Mouse (Mus musculus) brown adipose tissue, adult 24 weeks (tissue): ENCODE measurements at regions not wholly inside any gene's neighbourhood (a gene's known extent, or its start where the extent isn't known, plus 50 kb on each side); places are given as distances from the start of the nearest gene placed in this dataset.

ENCODE experiments used
- H3K27ac ChIP-seq: fragments of 200-500 bp; replicated peaks from 2 replicates; pipeline ENCODE4 v1.5.1; 2012; ENCODE audit warnings: low read depth, mild to moderate bottlenecking, low read length
- H3K4me1 ChIP-seq: fragments of 200-500 bp; 2 replicates; pipeline ENCODE4 v1.6.1; 2012; ENCODE audit warnings: low read length, mixed read lengths; ENCODE audit not compliant: control insufficient read depth, insufficient read depth, insufficient read length
- H3K4me3 ChIP-seq: fragments of 200-500 bp; 2 replicates; pipeline ENCODE4 v1.5.1; 2012; ENCODE audit warnings: low read depth, mild to moderate bottlenecking, low read length, moderate library complexity; ENCODE audit not compliant: insufficient read depth

DNA sequence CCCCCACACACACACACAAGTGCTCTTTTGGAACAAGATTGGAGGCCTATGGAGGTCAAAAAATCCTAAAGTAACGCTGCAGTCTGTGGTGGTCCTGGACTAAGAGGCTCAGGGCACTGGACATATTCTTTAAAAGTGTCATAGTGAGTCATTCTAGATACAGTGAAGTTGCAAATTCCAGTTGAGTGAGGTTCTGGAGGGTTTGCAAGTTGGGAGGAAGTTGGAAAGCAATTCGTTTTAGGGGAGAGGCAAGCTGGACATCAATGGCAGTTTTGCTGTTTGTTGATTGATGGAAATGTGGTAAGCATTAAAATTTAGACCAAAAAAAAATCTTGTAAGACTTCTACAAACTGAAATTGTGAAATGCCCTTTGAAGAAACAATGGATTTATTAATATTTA, 50.0 kb upstream of the Raph1 start:
- H3K27ac ChIP-seq, result no peak overlapping the region
- H3K4me3 ChIP-seq, result no peak overlapping the region
- no peaks in the 10 kb centered on the region for H3K4me1 ChIP-seq
